27 mouse cellular contexts compared by ENCODE assay signal in genomic region chr13:83879561-83879960, GRCm38 (mm10).
DNase-seq lines count a peak whose midpoint lies in the region; ATAC-seq lines count a peak whose summit lies in the region.
"Had no signal": no experiment of that assay in that cellular context is flagged by ENCODE, and none has a peak within 500 bp of the region (broad histone marks: within the 10 kb centered on the region; RNA-seq: fewer than 3 reads in every experiment).

No protein-coding gene starts in this region.

- no peak for DNase-seq in neural tube, embryonic 10.5 days (ENCODE audit: extremely low spot score, low spot score)
- no peak for DNase-seq in urinary bladder, postnatal 25 days (ENCODE audit: low spot score)
- DNase-seq in left cerebral cortex, adult 9 months (ENCODE audit: low spot score in 2 of 2), result no peak
- DNase-seq: adrenal gland, adult 8-10 months; cerebellum, adult 11-12 months; gastrocnemius, postnatal 14 days; heart, adult 18-20 months; heart, postnatal 4 days; kidney, adult 8-10 months; kidney, postnatal 10 days; lung, adult 2 months; lung, postnatal 14 days; right cerebral cortex, adult 18-20 months; right cerebral cortex, postnatal 4 days; thymus, adult 18-20 months; thymus, postnatal 36 days had no signal

- H3K36me3 ChIP-seq in neural tube, embryonic 14.5 days (ENCODE audit: control insufficient read depth, insufficient read depth, low read length), result no peaks in the 10 kb centered on the region
- no peaks in the 10 kb centered on the region for H3K36me3 ChIP-seq in hindbrain, embryonic 13.5 days
- H3K36me3 ChIP-seq in midbrain, embryonic 12.5 days, result no peaks in the 10 kb centered on the region
- no peaks in the 10 kb centered on the region for H3K36me3 ChIP-seq in heart, embryonic 12.5 days
- H3K36me3 ChIP-seq: embryonic facial prominence, embryonic 10.5 days; heart, embryonic 15.5 days; intestine, embryonic 15.5 days; limb, embryonic 13.5 days; liver, embryonic 12.5 days; stomach, embryonic 15.5 days had no signal

- 0 out of 2 replicates have a peak, but pooled peaks cover 3% of the 10 kb centered on the region for H3K4me1 ChIP-seq in neural tube, embryonic 14.5 days (ENCODE audit: control insufficient read depth, insufficient read depth, low read length)
- H3K4me1 ChIP-seq in hindbrain, embryonic 13.5 days (replicated peaks), result peaks cover 7% of the 10 kb centered on the region; the same call in 1 of the 2 replicates
- H3K4me1 ChIP-seq in midbrain, embryonic 12.5 days, result peaks cover 35% of the 10 kb centered on the region
- H3K4me1 ChIP-seq in heart, embryonic 12.5 days (replicated peaks), result no peaks in the 10 kb centered on the region
- H3K4me1 ChIP-seq: embryonic facial prominence, embryonic 10.5 days; heart, embryonic 15.5 days; intestine, embryonic 15.5 days; limb, embryonic 13.5 days; liver, embryonic 12.5 days; stomach, embryonic 15.5 days had no signal

- 0 out of 2 replicates have a peak overlapping the region, but pooled peaks have one; percentile 28 for H3K27ac ChIP-seq in neural tube, embryonic 14.5 days (ENCODE audit: low read depth, low read length)
- peak overlapping the region; percentile 86 for H3K27ac ChIP-seq in hindbrain, embryonic 13.5 days
- H3K27ac ChIP-seq in midbrain, embryonic 12.5 days (replicated peaks), result peak overlapping the region; percentile 87
- no peak overlapping the region for H3K27ac ChIP-seq in heart, embryonic 12.5 days (ENCODE audit: poor library complexity, severe bottlenecking)
- H3K27ac ChIP-seq: embryonic facial prominence, embryonic 10.5 days; heart, embryonic 15.5 days; intestine, embryonic 15.5 days; limb, embryonic 13.5 days; liver, embryonic 12.5 days; stomach, embryonic 15.5 days had no signal

- H3K9ac ChIP-seq in neural tube, embryonic 14.5 days (replicated peaks; ENCODE audit: low read depth, low read length), result no peak overlapping the region
- H3K9ac ChIP-seq in hindbrain, embryonic 13.5 days, result no peak overlapping the region
- H3K9ac ChIP-seq in midbrain, embryonic 12.5 days (replicated peaks), result no peak overlapping the region
- H3K9ac ChIP-seq in heart, embryonic 12.5 days, result no peak overlapping the region
- H3K9ac ChIP-seq: heart, embryonic 15.5 days; intestine, embryonic 15.5 days; limb, embryonic 13.5 days; liver, embryonic 12.5 days; stomach, embryonic 15.5 days had no signal

- H3K9me3 ChIP-seq in neural tube, embryonic 14.5 days (ENCODE audit: control insufficient read depth, low read length), result no peaks in the 10 kb centered on the region
- H3K9me3 ChIP-seq in hindbrain, embryonic 13.5 days, result no peaks in the 10 kb centered on the region
- no peaks in the 10 kb centered on the region for H3K9me3 ChIP-seq in midbrain, embryonic 12.5 days
- no peaks in the 10 kb centered on the region for H3K9me3 ChIP-seq in heart, embryonic 12.5 days (replicated peaks)
- H3K9me3 ChIP-seq: embryonic facial prominence, embryonic 10.5 days; heart, embryonic 15.5 days; intestine, embryonic 15.5 days; limb, embryonic 13.5 days; liver, embryonic 12.5 days; stomach, embryonic 15.5 days had no signal

- 55% methylated on average over 2 of the region's 2 CpGs for WGBS in neural tube, embryonic 14.5 days
- 50% methylated on average over 2 of the region's 2 CpGs for WGBS in hindbrain, embryonic 13.5 days
- 46% methylated on average over 2 of the region's 2 CpGs for whole genome bisulfite sequencing in midbrain, embryonic 12.5 days
- WGBS in heart, embryonic 12.5 days, result 64% methylated on average over 2 of the region's 2 CpGs

- ATAC-seq in neural tube, embryonic 14.5 days (ENCODE audit: low read depth), result no peak
- ATAC-seq in hindbrain, embryonic 13.5 days (ENCODE audit: low FRiP score), result no peak
- ATAC-seq in midbrain, embryonic 12.5 days (ENCODE audit: low FRiP score, low read depth), result no peak
- ATAC-seq in heart, embryonic 12.5 days (ENCODE audit: insufficient number of reproducible peaks, low FRiP score), result no peak
- ATAC-seq: activated CD4-positive, CD25-positive, alpha-beta regulatory T cell, adult 4 months; intestine, embryonic 15.5 days; liver, embryonic 12.5 days had no signal

- no peaks in the 10 kb centered on the region for H3K27me3 ChIP-seq in neural tube, embryonic 14.5 days (ENCODE audit: control insufficient read depth, insufficient read depth, low read length)
- H3K27me3 ChIP-seq in hindbrain, embryonic 13.5 days, result no peaks in the 10 kb centered on the region
- no peaks in the 10 kb centered on the region for H3K27me3 ChIP-seq in midbrain, embryonic 12.5 days
- no peaks in the 10 kb centered on the region for H3K27me3 ChIP-seq in heart, embryonic 12.5 days (replicated peaks)
- H3K27me3 ChIP-seq: heart, embryonic 15.5 days; intestine, embryonic 15.5 days; limb, embryonic 13.5 days; liver, embryonic 12.5 days; stomach, embryonic 15.5 days had no signal

- H3K4me2 ChIP-seq in neural tube, embryonic 14.5 days (ENCODE audit: low read depth, low read length), result no peak overlapping the region
- H3K4me2 ChIP-seq in hindbrain, embryonic 13.5 days, result no peak overlapping the region
- H3K4me2 ChIP-seq in midbrain, embryonic 12.5 days (replicated peaks), result no peak overlapping the region
- H3K4me2 ChIP-seq in heart, embryonic 12.5 days, result no peak overlapping the region
- H3K4me2 ChIP-seq: heart, embryonic 15.5 days; intestine, embryonic 15.5 days; limb, embryonic 13.5 days; liver, embryonic 12.5 days; stomach, embryonic 15.5 days had no signal

- H3K4me3 ChIP-seq in neural tube, embryonic 14.5 days (ENCODE audit: low read depth, low read length), result no peak overlapping the region
- no peak overlapping the region for H3K4me3 ChIP-seq in hindbrain, embryonic 13.5 days
- H3K4me3 ChIP-seq in midbrain, embryonic 12.5 days, result no peak overlapping the region
- H3K4me3 ChIP-seq in heart, embryonic 12.5 days, result no peak overlapping the region
- H3K4me3 ChIP-seq: embryonic facial prominence, embryonic 10.5 days; heart, embryonic 15.5 days; intestine, embryonic 15.5 days; limb, embryonic 13.5 days; liver, embryonic 12.5 days; stomach, embryonic 15.5 days had no signal
